Mouse (Mus musculus): ENCODE results near the gene Hs2st1. TPM values are rescaled to one million over a fixed set of nuclear protein-coding genes. Genes with fewer than 3 reads are reported as not detected.

Hs2st1 gene
- total RNA-seq, 2 experiments from 2014 or later, result 7.5 to 13.2 TPM

- ATAC-seq (replicated peaks; ENCODE audit: low FRiP score, poor library complexity, severe bottlenecking), result no peak
Measured at GRCm38 (mm10) chr3:144460183-144460788, 109.7 kb downstream of the Hs2st1 start.

GRCm38 (mm10) chr3:144459285-144459697 is 110.7 kb downstream of the Hs2st1 start:
- ATAC-seq (replicated peaks; ENCODE audit: low FRiP score, poor library complexity, severe bottlenecking), result no peak

GRCm38 (mm10) chr3:144453701-144454430 is 116.1 kb downstream of the Hs2st1 start:
- peak; percentile 75 for ATAC-seq (replicated peaks; ENCODE audit: low FRiP score, poor library complexity, severe bottlenecking)

- ATAC-seq (replicated peaks; ENCODE audit: low FRiP score, poor library complexity, severe bottlenecking), result no peak
Measured at GRCm38 (mm10) chr3:144448977-144449376, 121.0 kb downstream of the Hs2st1 start.

- peak; percentile 17; the same call in 1 of the 2 replicates for ATAC-seq (replicated peaks; ENCODE audit: low FRiP score, poor library complexity, severe bottlenecking)
Measured at GRCm38 (mm10) chr3:144447917-144448316, 122.1 kb downstream of the Hs2st1 start.

- ATAC-seq (replicated peaks; ENCODE audit: low FRiP score, poor library complexity, severe bottlenecking), result no peak
Measured at GRCm38 (mm10) chr3:144446081-144446634, 123.8 kb downstream of the Hs2st1 start.

- ATAC-seq (replicated peaks; ENCODE audit: low FRiP score, poor library complexity, severe bottlenecking), result no peak
Measured at GRCm38 (mm10) chr3:144437871-144438398, 132.0 kb downstream of the Hs2st1 start.

GRCm38 (mm10) chr3:144436076-144436475 is 133.9 kb downstream of the Hs2st1 start:
- ATAC-seq (replicated peaks; ENCODE audit: low FRiP score, poor library complexity, severe bottlenecking), result no peak

GRCm38 (mm10) chr3:144435281-144435680 is 134.7 kb downstream of the Hs2st1 start:
- ATAC-seq (replicated peaks; ENCODE audit: low FRiP score, poor library complexity, severe bottlenecking), result no peak

GRCm38 (mm10) chr3:144434276-144434675 is 135.7 kb downstream of the Hs2st1 start:
- no peak for ATAC-seq (replicated peaks; ENCODE audit: low FRiP score, poor library complexity, severe bottlenecking)

- no peak for ATAC-seq (replicated peaks; ENCODE audit: low FRiP score, poor library complexity, severe bottlenecking)
Measured at GRCm38 (mm10) chr3:144433039-144433438, 136.9 kb downstream of the Hs2st1 start.

- no peak for ATAC-seq (replicated peaks; ENCODE audit: low FRiP score, poor library complexity, severe bottlenecking)
Measured at GRCm38 (mm10) chr3:144432143-144432577, 137.8 kb downstream of the Hs2st1 start.

GRCm38 (mm10) chr3:144428514-144429431 is 141.2 kb downstream of the Hs2st1 start:
- ATAC-seq (replicated peaks; ENCODE audit: low FRiP score, poor library complexity, severe bottlenecking), result no peak

- ATAC-seq (replicated peaks; ENCODE audit: low FRiP score, poor library complexity, severe bottlenecking), result no peak
Measured at GRCm38 (mm10) chr3:144425041-144425448, 144.9 kb downstream of the Hs2st1 start.

- no peak for ATAC-seq (replicated peaks; ENCODE audit: low FRiP score, poor library complexity, severe bottlenecking)
Measured at GRCm38 (mm10) chr3:144421404-144422180, 148.4 kb downstream of the Hs2st1 start.

- no peak for ATAC-seq (replicated peaks; ENCODE audit: low FRiP score, poor library complexity, severe bottlenecking)
Measured at GRCm38 (mm10) chr3:144413821-144414220, 156.2 kb downstream of the Hs2st1 start.

GRCm38 (mm10) chr3:144412538-144413272 is 157.3 kb downstream of the Hs2st1 start:
- no peak for ATAC-seq (replicated peaks; ENCODE audit: low FRiP score, poor library complexity, severe bottlenecking)

- ATAC-seq (replicated peaks; ENCODE audit: low FRiP score, poor library complexity, severe bottlenecking), result no peak
Measured at GRCm38 (mm10) chr3:144411650-144412278, 158.2 kb downstream of the Hs2st1 start.

Measured in erythroid progenitor cell, adult 5-6 weeks (primary cell).